Comparison of ENCODE assay signal across 12 mouse cellular contexts in the genomic region with DNA sequence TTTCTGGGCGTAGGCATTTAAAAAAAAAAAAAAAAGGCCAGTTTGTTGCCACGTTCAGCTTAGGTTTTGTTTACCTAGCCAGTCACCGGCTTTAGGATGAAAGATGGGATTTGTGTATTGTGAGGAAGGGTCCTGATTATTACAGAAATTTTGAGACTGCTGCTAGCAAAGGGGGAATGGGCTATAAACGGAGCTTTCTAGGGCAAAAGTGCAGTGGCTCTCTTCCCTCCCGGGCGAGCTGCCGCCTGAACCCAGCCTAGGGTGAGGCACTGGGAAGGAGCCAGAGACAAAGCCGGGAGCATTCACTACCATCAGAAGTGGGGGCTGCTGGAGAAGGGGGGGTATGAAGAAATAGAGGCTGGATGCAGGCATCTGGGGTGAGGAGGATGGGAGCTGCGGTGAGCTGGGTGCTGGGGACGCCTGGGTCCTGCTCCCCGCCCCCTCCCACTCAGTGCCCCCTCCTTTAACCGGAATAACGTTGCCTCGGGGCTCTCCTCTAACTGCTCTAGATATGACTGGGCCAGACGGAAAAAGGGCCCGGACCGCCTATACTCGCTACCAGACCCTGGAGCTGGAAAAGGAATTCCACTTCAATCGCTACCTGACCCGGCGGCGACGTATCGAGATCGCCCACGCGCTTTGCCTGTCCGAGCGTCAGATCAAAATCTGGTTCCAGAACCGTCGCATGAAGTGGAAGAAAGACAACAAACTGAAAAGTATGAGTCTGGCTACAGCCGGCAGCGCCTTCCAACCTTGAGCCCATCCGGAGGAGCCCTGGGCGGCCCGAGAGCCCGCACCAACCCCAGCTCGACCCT. TPM values are rescaled to one million over a fixed set of nuclear protein-coding genes. Genes with fewer than 3 reads are reported as not detected.
A peak's percentile ranks its signal among the peaks of the same experiment; 100 is the strongest.
DNase-seq lines count a peak whose midpoint lies in the region; ATAC-seq and TF ChIP-seq lines count a peak whose summit lies in the region.
"Had no signal": no experiment of that assay in that cellular context is flagged by ENCODE, and none has a peak within 500 bp of the region (broad histone marks: within the 10 kb centered on the region; RNA-seq: fewer than 3 reads in every experiment).

No protein-coding gene starts in this region.

- H3K9me3 ChIP-seq in lung, embryonic 16.5 days (ENCODE audit: control insufficient read depth, low read length), result no peaks in the 10 kb centered on the region

- H3K4me3 ChIP-seq in lung, embryonic 16.5 days (ENCODE audit: low read length), result peak overlapping the region; percentile 58
- peak overlapping the region; percentile 91 for H3K4me3 ChIP-seq in liver, adult 2 months (ENCODE audit: insufficient read depth, low read depth, low read length)
- H3K4me3 ChIP-seq: erythroblast, embryonic 14.5 days had no signal

- peak overlapping the region; percentile 76 for H3K9ac ChIP-seq in lung, embryonic 16.5 days (ENCODE audit: low read length)
- peak overlapping the region; percentile 57 for H3K9ac ChIP-seq in liver, adult 2 months (ENCODE audit: low read depth, low read length)
- H3K9ac ChIP-seq: liver, embryonic 14.5 days had no signal

- H3K36me3 ChIP-seq in lung, embryonic 16.5 days (ENCODE audit: control insufficient read depth, insufficient read depth, low read length), result no peaks in the 10 kb centered on the region
- no peaks in the 10 kb centered on the region for H3K36me3 ChIP-seq in liver, adult 2 months (ENCODE audit: control insufficient read depth, insufficient read depth, low read length)

- H3K27ac ChIP-seq in lung, embryonic 16.5 days (ENCODE audit: low read length), result peak overlapping the region; percentile 95
- peak overlapping the region; percentile 62 for H3K27ac ChIP-seq in liver, adult 2 months (replicated peaks; ENCODE audit: insufficient read depth, low read depth, low read length)
- H3K27ac ChIP-seq: liver, embryonic 14.5 days had no signal

- TF ChIP-seq CTCF in liver, adult 2 months (IDR thresholded peaks at IDR 0.05; ENCODE audit: low read depth, low read length), result no peak

- peak overlapping the region; percentile 79 for H3K4me2 ChIP-seq in lung, embryonic 16.5 days (ENCODE audit: low read depth, low read length)

- no peak for TF ChIP-seq POLR2A in liver, adult 2 months (IDR thresholded peaks at IDR 0.05; ENCODE audit: extremely low read depth, insufficient read depth, low read length)

- H3K4me1 ChIP-seq in lung, embryonic 16.5 days (replicated peaks; ENCODE audit: control insufficient read depth, insufficient read depth, low read length), result peaks cover 10% of the 10 kb centered on the region
- H3K4me1 ChIP-seq in liver, adult 2 months (ENCODE audit: control insufficient read depth, insufficient read depth, low read length), result no peaks in the 10 kb centered on the region

- H3K27me3 ChIP-seq in lung, embryonic 16.5 days (ENCODE audit: control insufficient read depth, insufficient read depth, low read depth, low read length), result peaks cover 67% of the 10 kb centered on the region
- peaks cover 23% of the 10 kb centered on the region for H3K27me3 ChIP-seq in liver, adult 2 months (ENCODE audit: control insufficient read depth, insufficient read depth, low read length)

- ATAC-seq in lung, embryonic 16.5 days (ENCODE audit: low read depth), result no peak
- ATAC-seq in activated CD4-positive, CD25-positive, alpha-beta regulatory T cell, adult 4 months, result no peak

- DNase-seq in adrenal gland, adult 2 months, result peak; percentile 75
- no peak for DNase-seq in adrenal gland, adult 8-10 months
- DNase-seq in lung, postnatal 10 days, result no peak
- DNase-seq in liver, adult 2 months (ENCODE audit: extremely low read depth, low read depth, low spot score), result no peak
- DNase-seq in layer of hippocampus, adult 18-20 months (ENCODE audit: low spot score in 2 of 2), result no peak
- DNase-seq in right cerebral cortex, adult 18-20 months, result no peak

- H3K79me2 ChIP-seq in liver, adult 2 months (ENCODE audit: control insufficient read depth, insufficient read depth, low read length), result no peaks in the 10 kb centered on the region

- WGBS in lung, embryonic 16.5 days, result 1% methylated on average over 38 of the region's 38 CpGs
- 19% methylated on average over 38 of the region's 38 CpGs for WGBS in liver, adult 2 months

RNA-seq across cellular contexts. Expression of a gene that starts 1.5 kb away (rescaled TPM):
- total RNA-seq in adrenal gland, adult 2 months (2021), result 10 to 100 TPM; 15.2 to 31.6 TPM
- 43.4 and 45.6 TPM in 2 replicates for polyA plus RNA-seq in adrenal gland, adult 2 months (2012; rRNA removed)
- 10 to 100 TPM; 25.2 to 38.3 (median 26.7) TPM for total RNA-seq in adrenal gland, adult 8-10 months (2022)
- polyA plus RNA-seq in lung, embryonic 16.5 days (2015; fragmentation: Nextera tagmentation; extraction: Ambion mirVana), result 39.2 and 46.6 TPM in 2 replicates
- 0.09 and 0.20 TPM in 2 replicates for total RNA-seq in liver, adult 2 months (2014; rRNA removed)
- polyA plus RNA-seq in liver, adult 2 months (2012; rRNA removed), result 0.35 and 0.40 TPM in 2 replicates
- polyA plus RNA-seq in activated CD4-positive, CD25-positive, alpha-beta regulatory T cell, adult 4 months (2017; shearing (Covaris generic)), result not detected
- not detected for total RNA-seq in layer of hippocampus, adult 18-20 months (2021)
- polyA plus RNA-seq: erythroblast, embryonic 14.5 days had no signal

RNA-seq across cellular contexts. Expression of a gene that starts 12.3 kb away (rescaled TPM):
- total RNA-seq in adrenal gland, adult 2 months (2021), result 10 to 100 TPM; 33.0 to 72.2 TPM
- polyA plus RNA-seq in adrenal gland, adult 2 months (2012; rRNA removed), result 201 and 210 TPM in 2 replicates
- total RNA-seq in adrenal gland, adult 8-10 months (2022), result 10 to 100 TPM; 56.4 to 77.8 (median 59.5) TPM
- polyA plus RNA-seq in lung, embryonic 16.5 days (2015; fragmentation: Nextera tagmentation; extraction: Ambion mirVana), result 8.8 and 11.6 TPM in 2 replicates
- total RNA-seq in liver, adult 2 months (2014; rRNA removed), result 0.07 TPM in 1 of 2 replicates, not detected in the other
- 0.15 and 0.30 TPM in 2 replicates for polyA plus RNA-seq in liver, adult 2 months (2012; rRNA removed)
- not detected for polyA plus RNA-seq in activated CD4-positive, CD25-positive, alpha-beta regulatory T cell, adult 4 months (2017; shearing (Covaris generic))
- not detected for total RNA-seq in layer of hippocampus, adult 18-20 months (2021)
- total RNA-seq: granulocyte monocyte progenitor cell, adult 5-6 weeks had no signal
- polyA plus RNA-seq: erythroblast, embryonic 14.5 days had no signal

RNA-seq across cellular contexts. Expression of a gene that starts 13.5 kb away (rescaled TPM):
- 10 to 100 TPM; 16.7 to 21.8 TPM for total RNA-seq in adrenal gland, adult 2 months (2021)
- polyA plus RNA-seq in adrenal gland, adult 2 months (2012; rRNA removed), result 27.9 and 30.0 TPM in 2 replicates
- 10 to 100 TPM; 19.9 to 45.3 (median 27.0) TPM for total RNA-seq in adrenal gland, adult 8-10 months (2022)
- polyA plus RNA-seq in lung, embryonic 16.5 days (2015; fragmentation: Nextera tagmentation; extraction: Ambion mirVana), result 3.4 TPM in 2 replicates
- 0.37 and 0.67 TPM in 2 replicates for total RNA-seq in liver, adult 2 months (2014; rRNA removed)
- polyA plus RNA-seq in liver, adult 2 months (2012; rRNA removed), result 0.55 and 0.91 TPM in 2 replicates
- polyA plus RNA-seq in activated CD4-positive, CD25-positive, alpha-beta regulatory T cell, adult 4 months (2017; shearing (Covaris generic)), result 1 to 10 TPM in 1 of 2 experiments, under 1 TPM in 1; 0.98 to 1.1 TPM
- total RNA-seq in layer of hippocampus, adult 18-20 months (2021), result not detected
- polyA plus RNA-seq: erythroblast, embryonic 14.5 days had no signal

RNA-seq across cellular contexts. Expression of a gene that starts 18.2 kb away (rescaled TPM):
- 10 to 100 TPM; 46.4 to 46.7 TPM for total RNA-seq in adrenal gland, adult 2 months (2021)
- 48.8 and 55.9 TPM in 2 replicates for polyA plus RNA-seq in adrenal gland, adult 2 months (2012; rRNA removed)
- total RNA-seq in adrenal gland, adult 8-10 months (2022), result 10 to 100 TPM; 44.6 to 62.9 (median 53.0) TPM
- 2.2 and 3.2 TPM in 2 replicates for polyA plus RNA-seq in lung, embryonic 16.5 days (2015; fragmentation: Nextera tagmentation; extraction: Ambion mirVana)
- total RNA-seq in liver, adult 2 months (2014; rRNA removed), result 0.09 and 0.54 TPM in 2 replicates
- 0.06 and 0.17 TPM in 2 replicates for polyA plus RNA-seq in liver, adult 2 months (2012; rRNA removed)
- polyA plus RNA-seq in activated CD4-positive, CD25-positive, alpha-beta regulatory T cell, adult 4 months (2017; shearing (Covaris generic)), result not detected
- not detected for total RNA-seq in layer of hippocampus, adult 18-20 months (2021)
- total RNA-seq: granulocyte monocyte progenitor cell, adult 5-6 weeks had no signal
- polyA plus RNA-seq: erythroblast, embryonic 14.5 days; thymus, postnatal 0 days had no signal

RNA-seq across cellular contexts. Expression of a gene that starts 18.5 kb away (rescaled TPM):
- total RNA-seq in adrenal gland, adult 2 months (2021), result 10 to 100 TPM; 20.1 to 21.9 TPM
- 89.4 and 94.9 TPM in 2 replicates for polyA plus RNA-seq in adrenal gland, adult 2 months (2012; rRNA removed)
- 10 to 100 TPM; 19.4 to 61.4 (median 27.9) TPM for total RNA-seq in adrenal gland, adult 8-10 months (2022)
- polyA plus RNA-seq in lung, embryonic 16.5 days (2015; fragmentation: Nextera tagmentation; extraction: Ambion mirVana), result 2.1 and 2.6 TPM in 2 replicates
- 0.18 and 0.47 TPM in 2 replicates for total RNA-seq in liver, adult 2 months (2014; rRNA removed)
- 0.47 and 0.48 TPM in 2 replicates for polyA plus RNA-seq in liver, adult 2 months (2012; rRNA removed)
- not detected for polyA plus RNA-seq in activated CD4-positive, CD25-positive, alpha-beta regulatory T cell, adult 4 months (2017; shearing (Covaris generic))
- not detected for total RNA-seq in layer of hippocampus, adult 18-20 months (2021)
- polyA plus RNA-seq: erythroblast, embryonic 14.5 days had no signal

Comparison
In these comparisons a context has a peak if more than half of its experiments do, and no peak if none do; other contexts are left out.
1. RNA of a gene that starts 1.5 kb away (total RNA-seq): 15.2 to 31.6 TPM in adrenal gland, adult 2 months and 25.2 to 38.3 TPM in adrenal gland, adult 8-10 months; 0.09 to 0.20 TPM in liver, adult 2 months and not detected in layer of hippocampus, adult 18-20 months; every median in the first group is over 10 times any median in the second.
2. RNA of a gene that starts 12.3 kb away (total RNA-seq): 33.0 to 72.2 TPM in adrenal gland, adult 2 months and 56.4 to 77.8 TPM in adrenal gland, adult 8-10 months; 0.07 TPM in liver, adult 2 months and not detected in layer of hippocampus, adult 18-20 months; every median in the first group is over 10 times any median in the second.
3. RNA of a gene that starts 13.5 kb away (total RNA-seq): 19.9 to 45.3 TPM in adrenal gland, adult 8-10 months and 16.7 to 21.8 TPM in adrenal gland, adult 2 months; 0.37 to 0.67 TPM in liver, adult 2 months and not detected in layer of hippocampus, adult 18-20 months; every median in the first group is over 10 times any median in the second.